Mouse (Mus musculus) T-helper 1 cell (primary cell): ENCODE results near the gene Dock3.

Experiments
- in situ Hi-C: fragments of 300-600 bp; cut with MboI, MseI; formaldehyde crosslinking; loops from one replicate; pipeline ENCODE4 v1.15.1; 2025; ENCODE audit warnings: high pct_unique_total_duplicates

Gene Dock3

GRCm38 (mm10) chr9:107037947-107038346, 193.8 kb downstream of the Dock3 start:
- in situ Hi-C loops, result no loop called here

- in situ Hi-C loops, result no loop called here
These were observed 204.1 kb downstream of the Dock3 start for GRCm38 (mm10) chr9:107027586-107027985.

- in situ Hi-C loops, result no loop called here
These were observed 221.9 kb downstream of the Dock3 start for GRCm38 (mm10) chr9:107009841-107010240.

- in situ Hi-C loops, result no loop called here
These were observed 228.5 kb downstream of the Dock3 start for GRCm38 (mm10) chr9:107003187-107003586.

- in situ Hi-C loops, result no loop called here
These were observed 261.0 kb downstream of the Dock3 start for GRCm38 (mm10) chr9:106970742-106971141.

GRCm38 (mm10) chr9:106958452-106958851, 273.3 kb downstream of the Dock3 start:
- in situ Hi-C loops, result no loop called here

GRCm38 (mm10) chr9:106955486-106955885, 276.2 kb downstream of the Dock3 start:
- in situ Hi-C loops, result no loop called here

- in situ Hi-C loops, result no loop called here
These were observed 296.7 kb downstream of the Dock3 start for GRCm38 (mm10) chr9:106934998-106935397.

- in situ Hi-C loops, result no loop called here
These were observed 316.8 kb downstream of the Dock3 start for GRCm38 (mm10) chr9:106914878-106915277.

- in situ Hi-C loops, result no loop called here
These were observed 317.9 kb downstream of the Dock3 start for GRCm38 (mm10) chr9:106913759-106914158.

- in situ Hi-C loops, result no loop called here
These were observed 320.1 kb downstream of the Dock3 start for GRCm38 (mm10) chr9:106911624-106912023.

- in situ Hi-C loops, result loop anchor here (10.0 kb wide), 1 partner anchor 446 kb away; no protein-coding TSS in a partner anchor
These were observed 323.0 kb downstream of the Dock3 start for GRCm38 (mm10) chr9:106908715-106909114.

GRCm38 (mm10) chr9:106908174-106908573, 323.5 kb downstream of the Dock3 start:
- in situ Hi-C loops, result loop anchor here (10.0 kb wide), 1 partner anchor 447 kb away; no protein-coding TSS in a partner anchor

- in situ Hi-C loops, result loop anchor here (10.0 kb wide), 1 partner anchor 448 kb away; no protein-coding TSS in a partner anchor
These were observed 325.1 kb downstream of the Dock3 start for GRCm38 (mm10) chr9:106906597-106906996.

- in situ Hi-C loops, result loop anchor here (10.0 kb wide), 1 partner anchor 451 kb away; no protein-coding TSS in a partner anchor
These were observed 327.9 kb downstream of the Dock3 start for GRCm38 (mm10) chr9:106903791-106904134.

GRCm38 (mm10) chr9:106903099-106903790, 328.5 kb downstream of the Dock3 start:
- in situ Hi-C loops, result loop anchor here (10.0 kb wide), 1 partner anchor 452 kb away; no protein-coding TSS in a partner anchor

- in situ Hi-C loops, result loop anchor here (10.0 kb wide), 1 partner anchor 453 kb away; no protein-coding TSS in a partner anchor
These were observed 330.1 kb downstream of the Dock3 start for GRCm38 (mm10) chr9:106901596-106901995.

GRCm38 (mm10) chr9:106898901-106899300, 332.8 kb downstream of the Dock3 start:
- in situ Hi-C loops, result loop anchor here (10.0 kb wide), 1 partner anchor 656 kb away; the partner anchor contains the start of gene Rassf1

- in situ Hi-C loops, result loop anchor here (5.0 to 10.0 kb wide), 2 partner anchors 399 to 661 kb away; partner anchors contain the start of gene Rassf1
These were observed 338.4 kb downstream of the Dock3 start for GRCm38 (mm10) chr9:106893327-106893726.

- in situ Hi-C loops, result loop anchor here (5.0 to 10.0 kb wide), 2 partner anchors 400 to 662 kb away; partner anchors contain the start of gene Rassf1
These were observed 339.2 kb downstream of the Dock3 start for GRCm38 (mm10) chr9:106892552-106892875.

GRCm38 (mm10) chr9:106891829-106892551, 339.7 kb downstream of the Dock3 start, which contains the start of gene Manf:
Gene Manf (minus strand): TSS chr9:106891979.
- in situ Hi-C loops, result loop anchor here (5.0 to 10.0 kb wide), 2 partner anchors 400 to 663 kb away; partner anchors contain the start of gene Rassf1

- in situ Hi-C loops, result loop anchor here (5.0 to 10.0 kb wide), 2 partner anchors 401 to 663 kb away; partner anchors contain the start of gene Rassf1
These were observed 340.4 kb downstream of the Dock3 start for GRCm38 (mm10) chr9:106891341-106891741.
